Mouse (Mus musculus) neural tube, embryonic 12.5 days (tissue): ENCODE data around the gene Nynrin. TPM values are rescaled to one million over a fixed set of nuclear protein-coding genes. Genes with fewer than 3 reads are reported as not detected.

Source experiments
- ATAC-seq: fragments of 200-750 bp; cut with Nextera tagmentation; 2 replicates; pipeline ENCODE4 v1.8.0; 2017; ENCODE audit warnings: low read depth, mild to moderate bottlenecking, moderate TSS enrichment, moderate library complexity; ENCODE audit not compliant: low FRiP score
- H3K27ac ChIP-seq: fragments of 300-500 bp; sonication (generic); 2 replicates; pipeline ENCODE4 v1.5.1; 2016
- H3K27me3 ChIP-seq: fragments of 300-500 bp; sonication (generic); replicated peaks from 2 replicates; pipeline ENCODE4 v1.6.1; 2016; ENCODE audit warnings: mild to moderate bottlenecking
- H3K36me3 ChIP-seq: fragments of 300-500 bp; sonication (generic); 2 replicates; pipeline ENCODE4 v1.6.1; 2016; ENCODE audit warnings: mild to moderate bottlenecking
- H3K4me1 ChIP-seq: fragments of 300-500 bp; sonication (generic); 2 replicates; pipeline ENCODE4 v1.6.1; 2016
- H3K4me2 ChIP-seq: fragments of 300-500 bp; sonication (generic); replicated peaks from 2 replicates; pipeline ENCODE4 v1.6.1; 2016; ENCODE audit warnings: mild to moderate bottlenecking
- H3K4me3 ChIP-seq: fragments of 300-500 bp; sonication (generic); 2 replicates; pipeline ENCODE4 v1.5.1; 2016
- H3K9ac ChIP-seq: fragments of 300-500 bp; sonication (generic); 2 replicates; pipeline ENCODE4 v1.6.1; 2016; ENCODE audit warnings: mild to moderate bottlenecking
- H3K9me3 ChIP-seq: fragments of 300-500 bp; sonication (generic); 2 replicates; pipeline ENCODE4 v1.6.1; 2016; ENCODE audit warnings: mild to moderate bottlenecking
- WGBS: fragments of 180-500 bp; shearing (Covaris S2); methylation state at CpG from one replicate; pipeline ENCODE4 v1.1.7; 2016; 5-methylcytosine and 5-hydroxymethylcytosine counted together
- polyA plus RNA-seq: library from polyadenylated mRNA; unstranded; fragments of >200 nt; fragmentation: Nextera tagmentation; extraction: Ambion mirVana; gene quantifications from 2 replicates; pipeline ENCODE4 v1.2.1, GENCODE M21; 2016

Nynrin gene
- polyA plus RNA-seq, 1 experiment from 2014 or later = 21.5 TPM

GRCm38 (mm10) chr14:55913406-55913805 lies 59.6 kb downstream of the Nynrin start:
- no peaks in the 10 kb centered on the region for H3K9me3 ChIP-seq
- H3K27me3 ChIP-seq = no peaks in the 10 kb centered on the region
- no peak overlapping the region for H3K4me2 ChIP-seq
- no peak overlapping the region for H3K9ac ChIP-seq
- H3K36me3 ChIP-seq = no peaks in the 10 kb centered on the region
- H3K27ac ChIP-seq = no peak overlapping the region
- ATAC-seq = no peak
- 62% methylated on average over 4 of the region's 4 CpGs for WGBS
- no peak overlapping the region for H3K4me3 ChIP-seq
- H3K4me1 ChIP-seq = no peaks in the 10 kb centered on the region

- H3K27ac ChIP-seq = no peak overlapping the region
- no peaks in the 10 kb centered on the region for H3K27me3 ChIP-seq
- no peaks in the 10 kb centered on the region for H3K4me1 ChIP-seq
- peak; percentile 70; the same call in 1 of the 2 replicates for ATAC-seq
- H3K36me3 ChIP-seq = no peaks in the 10 kb centered on the region
- no peak overlapping the region for H3K9ac ChIP-seq
- H3K4me2 ChIP-seq = peak overlapping the region; percentile 44
- 45% methylated on average over 14 of the region's 14 CpGs for WGBS
- no peaks in the 10 kb centered on the region for H3K9me3 ChIP-seq
- H3K4me3 ChIP-seq = no peak overlapping the region
Measured at GRCm38 (mm10) chr14:55918240-55919082, 64.7 kb downstream of the Nynrin start.

GRCm38 (mm10) chr14:55922475-55923232 lies 68.8 kb downstream of the Nynrin start:
- no peak for ATAC-seq
- H3K36me3 ChIP-seq = no peaks in the 10 kb centered on the region
- 81% methylated on average over 7 of the region's 7 CpGs for WGBS

More at GRCm38 (mm10) chr14:55922475-55923232, 68.8 kb downstream of the Nynrin start:
- Histone ChIP-seq H3K4me2 (no peak overlapping the region), H3K4me3 (no peak overlapping the region), H3K9ac (no peak overlapping the region), H3K27ac (no peak overlapping the region), H3K4me1 (no peaks in the 10 kb centered on the region), H3K27me3 (no peaks in the 10 kb centered on the region), H3K9me3 (no peaks in the 10 kb centered on the region)

Other genes starting within 250 kb of the Nynrin start
- 20.6 and 22.8 TPM in 2 replicates for gene Rec8, start 236.0 kb upstream of the Nynrin start, polyA plus RNA-seq
- gene Ipo4, start 218.1 kb upstream of the Nynrin start, polyA plus RNA-seq = 73.7 and 85.6 TPM in 2 replicates
- 2.1 and 3.6 TPM in 2 replicates for gene Gm49378, start 216.1 kb upstream of the Nynrin start, polyA plus RNA-seq
- 62.7 and 68.6 TPM in 2 replicates for gene Tm9sf1, start 210.2 kb upstream of the Nynrin start, polyA plus RNA-seq
- 0.53 and 0.77 TPM in 2 replicates for gene Tssk4, start 203.8 kb upstream of the Nynrin start, polyA plus RNA-seq
- 70.1 and 71.0 TPM in 2 replicates for gene Mdp1, start 193.5 kb upstream of the Nynrin start, polyA plus RNA-seq
- gene Gmpr2, start 182.1 kb upstream of the Nynrin start, polyA plus RNA-seq = 60.7 and 61.6 TPM in 2 replicates
- 555 and 567 TPM in 2 replicates for gene Nedd8, start 181.9 kb upstream of the Nynrin start, polyA plus RNA-seq
- 44.1 and 45.7 TPM in 2 replicates for gene Tinf2, start 172.2 kb upstream of the Nynrin start, polyA plus RNA-seq
- gene Tgm1, start 140.1 kb upstream of the Nynrin start, polyA plus RNA-seq = 0.34 and 0.36 TPM in 2 replicates
- gene Rabggta, start 131.7 kb upstream of the Nynrin start, polyA plus RNA-seq = 42.0 and 46.3 TPM in 2 replicates
- gene Dhrs1, start 108.3 kb upstream of the Nynrin start, polyA plus RNA-seq = 74.1 and 81.8 TPM in 2 replicates
- gene Nop9, start 108.3 kb upstream of the Nynrin start, polyA plus RNA-seq = 44.2 and 47.0 TPM in 2 replicates
- gene Cideb, start 95.6 kb upstream of the Nynrin start, polyA plus RNA-seq = 0.30 TPM in 1 of 2 replicates, not detected in the other
- gene Ltb4r2, start 92.6 kb upstream of the Nynrin start, polyA plus RNA-seq = 0.37 and 0.52 TPM in 2 replicates
- gene Ltb4r1, start 88.0 kb upstream of the Nynrin start, polyA plus RNA-seq = 0.23 and 0.37 TPM in 2 replicates
- gene Adcy4, start 69.9 kb upstream of the Nynrin start, polyA plus RNA-seq = 9.2 and 10.1 TPM in 2 replicates
- 7.9 and 8.7 TPM in 2 replicates for gene Ripk3, start 65.1 kb upstream of the Nynrin start, polyA plus RNA-seq
- 22.0 and 24.8 TPM in 2 replicates for gene Nfatc4, start 30.9 kb upstream of the Nynrin start, polyA plus RNA-seq
- gene Cbln3, start 30.4 kb downstream of the Nynrin start, polyA plus RNA-seq = 0.25 and 0.28 TPM in 2 replicates
- 18.3 and 19.7 TPM in 2 replicates for gene Khnyn, start 30.9 kb downstream of the Nynrin start, polyA plus RNA-seq
- gene Sdr39u1, start 46.3 kb downstream of the Nynrin start, polyA plus RNA-seq = 59.9 and 66.0 TPM in 2 replicates
- gene Cma1, start 90.7 kb downstream of the Nynrin start, polyA plus RNA-seq = not detected in 2 replicates
- gene Cma2, start 97.0 kb downstream of the Nynrin start, polyA plus RNA-seq = not detected in 2 replicates
- gene Mcpt1, start 164.0 kb downstream of the Nynrin start, polyA plus RNA-seq = not detected in 2 replicates
- not detected in 2 replicates for gene Mcpt9, start 176.5 kb downstream of the Nynrin start, polyA plus RNA-seq
- not detected in 2 replicates for gene Mcpt2, start 188.0 kb downstream of the Nynrin start, polyA plus RNA-seq
- not detected in 2 replicates for gene Mcpt4, start 208.3 kb downstream of the Nynrin start, polyA plus RNA-seq
- not detected in 2 replicates for gene Mcpt8, start 231.3 kb downstream of the Nynrin start, polyA plus RNA-seq
- gene Ctsg, start 248.6 kb downstream of the Nynrin start, polyA plus RNA-seq = not detected in 2 replicates